Mouse (Mus musculus): ENCODE results near the gene Gm21883.
"Not testable (repeated sequence)": the region's sequence is repeated elsewhere in the genome, so short reads cannot be mapped to it uniquely, and the experiment has no call there.

Gm21883 gene

DNA sequence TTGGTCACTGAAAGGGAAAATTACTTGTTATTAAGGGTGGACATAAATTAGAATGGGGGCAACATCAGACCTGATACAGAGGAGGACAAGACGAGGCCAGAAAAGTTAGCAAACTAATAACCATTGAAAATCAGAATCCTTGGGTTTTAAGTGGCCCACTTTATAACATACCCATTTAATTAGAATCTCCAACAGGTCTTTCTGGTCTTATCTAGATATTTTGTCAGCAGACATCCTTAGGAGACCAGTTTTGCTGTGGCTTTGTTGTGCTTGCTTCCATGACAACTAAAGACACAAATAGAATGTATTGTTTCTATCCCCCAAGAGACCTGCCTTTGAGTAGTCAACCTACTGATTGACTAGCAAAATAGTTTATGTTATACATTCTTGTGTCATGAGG lies at the start of gene Gm21883:
Gene Gm21883, minus strand, starts transcription at position 101 of the 400 bp plus-strand sequence.
- DNase-seq: not testable (repeated sequence)

DNA sequence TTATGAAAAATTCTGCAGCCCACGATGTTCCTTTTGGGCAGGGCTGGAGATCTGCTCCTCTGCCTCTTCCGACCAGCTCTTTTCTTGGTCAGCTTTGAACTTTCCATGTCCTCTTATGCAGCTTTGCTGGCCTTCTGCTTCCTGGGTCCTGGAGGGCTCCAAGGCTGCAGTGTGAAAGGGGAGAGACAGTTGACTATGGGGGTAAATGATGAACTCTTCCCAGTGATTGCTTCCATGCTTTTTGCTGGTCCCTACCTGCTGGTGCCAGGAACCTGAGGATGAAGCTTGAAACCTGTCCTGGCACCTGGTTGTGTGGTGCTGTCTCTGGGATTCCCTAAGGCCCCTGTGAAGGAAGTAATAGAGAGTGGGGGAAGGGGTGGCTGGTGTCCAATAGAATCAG lies 44.7 kb upstream of the Gm21883 start, which contains the start of gene Spin2e:
Gene Spin2e, minus strand, starts transcription at position 101 of the 400 bp plus-strand sequence.
- not testable (repeated sequence) for DNase-seq

Data from cerebellum, postnatal 36 days (tissue).